Mouse (Mus musculus) brain, adult 10 weeks (tissue): ENCODE data around the gene Cd300ld. TPM values are rescaled to one million over a fixed set of nuclear protein-coding genes. Genes with fewer than 3 reads are reported as not detected.

Source experiments
- polyA plus RNA-seq: library from polyadenylated mRNA; stranded (reverse); fragments of 350-450 nt; fragmentation: Illumina TruSeq; extraction: RNeasy Lipid Tissue Mini Kit (QIAGEN cat#74804); gene quantifications from one replicate; pipeline ENCODE4 v1.2.3, GENCODE M21; 2015; ENCODE audit warnings: low read depth, low replicate concordance

The Cd300ld gene
- polyA plus RNA-seq = not detected

DNA sequence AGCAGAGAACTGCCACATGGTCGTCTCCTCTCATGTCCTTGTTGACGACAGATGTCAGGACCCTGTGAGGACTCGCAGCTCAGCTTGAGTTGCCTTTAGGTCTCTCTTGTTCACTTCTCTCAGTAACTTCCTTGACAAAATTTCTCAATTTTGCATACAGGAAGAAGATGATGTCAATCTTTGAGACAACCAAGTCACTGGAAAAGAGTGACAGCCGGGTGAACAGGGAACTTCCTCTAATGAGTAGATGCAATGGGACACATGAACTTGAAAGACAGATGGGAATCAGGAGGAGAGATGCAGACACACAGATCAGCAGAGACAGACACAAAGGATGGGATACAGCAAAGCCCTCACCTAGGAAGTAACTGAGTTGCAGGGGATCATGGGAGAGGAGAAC is at the start of gene Cd300ld:
Cd300ld (minus strand) TSS at position 130 of the 400 bp plus-strand sequence.

DNA sequence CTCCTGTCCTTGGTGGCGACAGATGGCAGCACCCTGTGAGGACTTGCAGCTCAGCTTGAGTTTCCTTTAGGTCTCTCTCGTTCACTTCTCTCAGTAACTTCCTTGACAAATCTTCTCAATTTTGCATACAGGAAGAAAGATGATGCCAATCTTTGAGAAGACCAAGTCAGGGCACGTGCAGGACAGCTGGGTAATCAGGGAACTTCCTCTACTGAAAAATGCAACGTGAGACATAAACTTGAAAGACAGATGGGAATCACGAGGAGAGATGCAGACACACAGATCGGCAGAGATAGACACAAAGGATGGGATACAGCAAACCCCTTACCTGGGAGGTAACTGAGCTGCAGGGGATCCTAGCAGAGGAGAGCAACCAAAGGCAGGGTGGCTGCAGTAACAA is 47.9 kb upstream of the Cd300ld start, which contains the start of gene Cd300ld5:
Cd300ld5 (minus strand) TSS at position 101 of the 400 bp plus-strand sequence.

DNA sequence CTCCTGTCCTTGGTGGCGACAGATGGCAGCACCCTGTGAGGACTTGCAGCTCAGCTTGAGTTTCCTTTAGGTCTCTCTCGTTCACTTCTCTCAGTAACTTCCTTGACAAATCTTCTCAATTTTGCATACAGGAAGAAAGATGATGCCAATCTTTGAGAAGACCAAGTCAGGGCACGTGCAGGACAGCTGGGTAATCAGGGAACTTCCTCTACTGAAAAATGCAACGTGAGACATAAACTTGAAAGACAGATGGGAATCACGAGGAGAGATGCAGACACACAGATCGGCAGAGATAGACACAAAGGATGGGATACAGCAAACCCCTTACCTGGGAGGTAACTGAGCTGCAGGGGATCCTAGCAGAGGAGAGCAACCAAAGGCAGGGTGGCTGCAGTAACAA is 37.2 kb upstream of the Cd300ld start, which contains the start of gene Cd300ld4:
Cd300ld4 (minus strand) TSS at position 101 of the 400 bp plus-strand sequence.

DNA sequence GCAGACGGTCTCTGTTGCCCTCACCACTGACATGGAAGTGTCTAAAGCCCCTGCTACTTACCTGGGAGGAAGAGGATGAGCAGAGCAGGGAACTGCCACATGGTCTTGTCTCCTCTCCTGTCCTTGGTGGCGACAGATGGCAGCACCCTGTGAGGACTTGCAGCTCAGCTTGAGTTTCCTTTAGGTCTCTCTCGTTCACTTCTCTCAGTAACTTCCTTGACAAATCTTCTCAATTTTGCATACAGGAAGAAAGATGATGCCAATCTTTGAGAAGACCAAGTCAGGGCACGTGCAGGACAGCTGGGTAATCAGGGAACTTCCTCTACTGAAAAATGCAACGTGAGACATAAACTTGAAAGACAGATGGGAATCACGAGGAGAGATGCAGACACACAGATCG is 26.4 kb upstream of the Cd300ld start, which contains the start of gene Cd300ld2:
Cd300ld2 (minus strand) TSS at position 101 of the 400 bp plus-strand sequence.

DNA sequence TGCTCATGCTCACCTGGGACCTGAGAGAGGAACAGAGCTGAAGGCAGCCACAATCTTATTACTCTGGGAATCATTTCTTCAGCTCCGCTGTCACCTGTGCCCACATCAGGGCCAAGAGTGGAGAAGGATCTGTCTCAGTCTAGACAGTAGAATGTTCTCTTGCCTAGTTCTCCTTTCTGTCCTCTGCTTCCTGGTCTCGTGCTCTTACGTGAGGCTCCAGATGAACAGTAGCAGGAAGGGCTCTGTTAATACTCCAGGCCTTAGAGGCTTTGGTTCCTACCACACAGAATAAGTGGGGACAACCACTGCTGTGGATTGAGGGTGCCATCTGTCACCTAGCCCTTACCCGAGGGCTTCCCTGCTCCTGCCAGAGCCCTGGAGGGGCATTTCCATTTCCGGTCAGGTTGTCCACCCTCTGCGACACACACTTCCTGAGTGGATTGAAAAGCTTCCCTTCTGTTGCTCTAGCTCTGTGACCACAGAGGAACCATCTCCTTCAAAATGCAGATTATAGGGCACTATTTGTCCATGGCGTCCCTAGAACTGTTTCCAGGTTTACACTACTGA is 11.8 kb upstream of the Cd300ld start, which contains the start of gene Cd300c2:
Cd300c2 (minus strand) TSS at position 407 of the 567 bp plus-strand sequence.

DNA sequence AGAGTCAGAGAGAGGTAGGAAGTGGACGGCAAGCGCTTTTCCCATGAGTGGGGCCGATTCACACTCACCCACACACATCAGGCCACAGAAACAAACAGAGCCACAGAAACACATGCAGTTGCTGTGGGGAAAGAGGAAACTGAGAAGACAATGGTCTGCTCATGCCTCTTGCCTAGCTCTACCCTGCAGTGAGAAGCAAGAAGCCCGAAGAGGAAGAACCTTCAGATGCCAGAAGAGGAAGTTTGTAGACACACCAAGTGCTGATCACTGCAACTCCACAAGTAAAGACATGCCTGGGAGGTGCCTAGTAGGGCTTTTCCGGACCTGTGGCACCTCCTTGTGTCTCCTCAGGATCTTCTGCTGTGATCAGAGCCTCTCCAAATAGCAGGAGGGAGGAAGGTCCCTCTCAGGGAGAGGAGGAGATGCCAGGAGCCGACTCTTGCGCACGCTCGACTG is 20.9 kb downstream of the Cd300ld start, which contains the start of gene Cd300c:
Cd300c (minus strand) TSS at position 406 of the 456 bp plus-strand sequence.

DNA sequence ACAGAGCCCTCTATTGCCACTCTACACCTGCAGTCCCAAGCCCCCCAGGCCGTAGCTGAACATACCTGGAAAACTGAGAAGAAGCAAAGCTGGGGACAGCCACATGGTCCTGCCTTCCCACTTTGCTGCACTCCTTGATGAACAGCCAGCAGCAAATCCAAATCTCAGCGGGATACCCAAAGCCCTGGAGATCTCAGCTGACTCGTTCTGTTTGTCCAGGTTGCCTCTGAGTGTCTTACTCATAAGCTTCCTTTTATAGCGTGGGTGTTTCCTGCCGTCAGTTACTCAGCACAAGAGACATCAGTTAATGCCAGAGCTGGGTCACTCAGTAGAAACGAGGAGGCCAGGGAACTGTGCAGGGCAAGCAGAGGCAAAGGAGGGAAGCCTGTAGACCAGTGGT is 55.6 kb downstream of the Cd300ld start, which contains the start of gene Cd300lb:
Cd300lb (minus strand) TSS at position 243 of the 400 bp plus-strand sequence.

Other genes starting within 250 kb of the Cd300ld start
- gene Kif19a, start 224.5 kb downstream of the Cd300ld start, polyA plus RNA-seq = 2.9 TPM
- gene Btbd17, start 194.0 kb downstream of the Cd300ld start, polyA plus RNA-seq = 28.9 TPM
- not detected for gene Gpr142, start 191.0 kb downstream of the Cd300ld start, polyA plus RNA-seq
- 3.0 TPM for gene Gprc5c, start 138.8 kb downstream of the Cd300ld start, polyA plus RNA-seq
- 1.5 TPM for gene Cd300a, start 99.9 kb downstream of the Cd300ld start, polyA plus RNA-seq
- gene Cd300lb, start 55.5 kb downstream of the Cd300ld start, polyA plus RNA-seq = not detected
- gene Cd300c, start 20.8 kb downstream of the Cd300ld start, polyA plus RNA-seq = not detected
- 8.6 TPM for gene Cd300c2, start 12.0 kb upstream of the Cd300ld start, polyA plus RNA-seq
- gene Cd300ld2, start 26.3 kb upstream of the Cd300ld start, polyA plus RNA-seq = not detected
- not detected for gene Cd300ld4, start 37.1 kb upstream of the Cd300ld start, polyA plus RNA-seq
- gene Cd300ld5, start 47.8 kb upstream of the Cd300ld start, polyA plus RNA-seq = 2.1 TPM
- gene Cd300ld3, start 58.5 kb upstream of the Cd300ld start, polyA plus RNA-seq = 0.70 TPM
- not detected for gene Cd300e, start 72.3 kb upstream of the Cd300ld start, polyA plus RNA-seq
- gene Rab37, start 101.5 kb upstream of the Cd300ld start, polyA plus RNA-seq = 14.0 TPM
- gene Cd300lf, start 144.1 kb upstream of the Cd300ld start, polyA plus RNA-seq = not detected
- gene Slc9a3r1, start 173.4 kb upstream of the Cd300ld start, polyA plus RNA-seq = 53.0 TPM
- gene Tmem104, start 197.6 kb upstream of the Cd300ld start, polyA plus RNA-seq = 8.2 TPM
- 35.8 TPM for gene Nat9, start 197.9 kb upstream of the Cd300ld start, polyA plus RNA-seq